Mouse (Mus musculus) ES-Bruce4 (cell line): ENCODE data around the gene Ldlrap1.

ENCODE experiments used
- CTCF ChIP-seq: IDR thresholded peaks from one replicate; pipeline ENCODE4 v1.8.1; 2011; ENCODE audit warnings: low read depth, low read length
- POLR2A ChIP-seq: IDR thresholded peaks from one replicate; pipeline ENCODE4 v1.8.1; 2011; ENCODE audit warnings: low read length; ENCODE audit not compliant: insufficient read depth

DNA sequence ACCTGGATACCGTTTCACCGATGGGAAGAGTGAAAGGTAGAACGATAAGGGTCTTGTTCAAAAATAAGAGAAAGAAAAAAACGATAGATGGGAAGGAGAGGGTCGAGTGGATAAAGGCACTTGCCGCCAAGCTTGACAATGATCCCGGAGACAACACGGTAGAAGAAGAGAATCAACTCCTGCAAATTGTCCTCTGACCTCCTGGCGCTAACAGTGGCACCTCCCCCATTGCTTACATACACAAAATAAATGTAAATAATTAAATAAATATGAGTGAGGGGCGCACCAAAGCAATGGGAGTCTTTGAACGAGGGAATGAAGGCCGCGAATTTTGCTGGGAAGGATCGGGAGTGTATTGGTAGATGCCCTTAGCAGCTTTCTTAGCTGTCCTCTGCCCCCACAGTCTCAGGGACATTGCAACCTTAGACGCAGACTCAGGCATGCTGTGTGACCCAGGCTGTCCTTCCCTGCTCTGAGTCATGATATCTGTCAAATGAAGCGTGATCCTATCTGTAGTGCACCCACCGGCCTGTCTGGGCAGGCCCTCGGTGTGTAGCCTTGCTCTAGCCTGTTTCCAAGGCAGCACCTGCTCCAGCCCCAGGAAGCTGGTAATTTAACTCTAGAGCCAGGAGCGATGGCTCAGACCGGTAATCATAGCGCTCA lies 533 bp upstream of the Ldlrap1 start:
- TF ChIP-seq CTCF (no peak), POLR2A (no peak)
